Mouse (Mus musculus) liver, postnatal 0 days (tissue): ENCODE data around the gene Cercam. TPM values are rescaled to one million over a fixed set of nuclear protein-coding genes. Genes with fewer than 3 reads are reported as not detected.

Source experiments
- ATAC-seq: fragments of 200-750 bp; cut with Nextera tagmentation; 2 replicates; pipeline ENCODE4 v1.8.0; 2017; ENCODE audit warnings: mild to moderate bottlenecking, moderate library complexity
- DNase-seq: peaks from one replicate; pipeline ENCODE4 v3.0.0-alpha.2; 2016
- H3K27ac ChIP-seq: fragments of 300-500 bp; sonication (generic); 2 replicates; pipeline ENCODE4 v1.5.1; 2014; ENCODE audit warnings: antibody characterized with exemption, moderate library complexity, mild to moderate bottlenecking, low read depth
- H3K27me3 ChIP-seq: fragments of 300-500 bp; sonication (generic); 2 replicates; pipeline ENCODE4 v1.6.1; 2014; ENCODE audit warnings: low read length, control low read depth, mixed read lengths; ENCODE audit not compliant: insufficient read depth
- H3K36me3 ChIP-seq: fragments of 300-500 bp; sonication (generic); replicated peaks from 2 replicates; pipeline ENCODE4 v1.6.1; 2014; ENCODE audit warnings: mild to moderate bottlenecking, control low read depth, low read length, moderate library complexity, mixed read lengths; ENCODE audit not compliant: insufficient read depth
- H3K4me1 ChIP-seq: fragments of 300-500 bp; sonication (generic); 2 replicates; pipeline ENCODE4 v1.6.1; 2014; ENCODE audit warnings: antibody characterized with exemption, mild to moderate bottlenecking, control low read depth; ENCODE audit not compliant: insufficient read depth
- H3K4me2 ChIP-seq: fragments of 300-500 bp; sonication (generic); 2 replicates; pipeline ENCODE4 v1.6.1; 2014; ENCODE audit warnings: low read depth, mild to moderate bottlenecking, low read length, moderate library complexity, mixed read lengths
- H3K4me3 ChIP-seq: fragments of 300-500 bp; sonication (generic); 2 replicates; pipeline ENCODE4 v1.5.1; 2014; ENCODE audit warnings: low read depth, low read length
- H3K9ac ChIP-seq: fragments of 300-500 bp; sonication (generic); replicated peaks from 2 replicates; pipeline ENCODE4 v1.6.1; 2014; ENCODE audit warnings: mild to moderate bottlenecking, moderate library complexity
- H3K9me3 ChIP-seq: fragments of 300-500 bp; sonication (generic); 2 replicates; pipeline ENCODE4 v1.6.1; 2016; ENCODE audit warnings: mild to moderate bottlenecking, control low read depth, low read length, mixed read lengths
- CTCF ChIP-seq: sonication (generic); IDR thresholded peaks from 2 replicates; pipeline ENCODE4 v1.5.1; 2016; ENCODE audit warnings: antibody characterized with exemption, low read depth
- EP300 ChIP-seq: IDR thresholded peaks from 2 replicates; pipeline ENCODE4 v1.6.1; 2016; ENCODE audit warnings: antibody characterized with exemption, low read depth, mild to moderate bottlenecking
- WGBS: fragments of 180-500 bp; shearing (Covaris S2); extraction: QIAGEN DNeasy Blood & Tissue Kit; methylation state at CpG from one replicate; pipeline ENCODE4 v1.1.7; 2014; ENCODE audit not compliant: insufficient replicate concordance; 5-methylcytosine and 5-hydroxymethylcytosine counted together
- polyA plus RNA-seq: library from polyadenylated mRNA; unstranded; fragments of >200 nt; fragmentation: Nextera tagmentation; extraction: Ambion mirVana; gene quantifications from 2 replicates; pipeline ENCODE4 v1.2.1, GENCODE M21; 2015

Cercam gene
- polyA plus RNA-seq, 1 experiment from 2014 or later, result 9.0 TPM

DNA sequence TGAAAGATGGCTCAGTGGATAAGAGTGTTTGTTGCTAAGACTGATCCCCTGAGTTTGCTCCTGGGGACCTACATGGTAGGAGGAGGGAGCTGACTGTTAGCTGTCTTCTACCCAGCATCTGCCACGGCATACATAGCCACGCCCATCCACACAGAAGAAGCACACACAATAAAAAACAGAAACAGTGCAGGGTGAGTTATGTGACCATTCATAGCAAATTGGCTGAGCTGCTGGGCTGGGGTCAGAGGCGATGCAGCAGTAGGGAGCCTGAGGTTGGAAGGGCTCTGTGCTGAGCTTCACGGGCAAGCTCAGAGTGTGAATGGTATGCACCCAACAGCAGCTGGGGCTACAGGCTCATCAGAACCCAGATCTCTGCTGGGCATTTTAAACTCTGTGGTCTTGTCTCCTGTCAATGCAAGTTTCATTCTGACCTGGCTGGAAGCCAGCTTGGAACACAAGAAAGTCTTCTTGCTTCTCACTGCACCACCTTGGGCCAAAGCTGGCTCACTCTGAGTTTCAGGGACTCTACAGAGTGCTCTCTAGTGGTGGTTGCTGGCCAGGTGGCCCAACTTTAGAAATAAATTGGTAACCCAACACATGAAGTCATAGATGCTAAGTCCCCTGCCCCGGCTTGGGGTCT lies 19.0 kb upstream of the Cercam start:
- Histone ChIP-seq H3K9me3 (no peaks in the 10 kb centered on the region), H3K4me3 (no peak overlapping the region), H3K27ac (no peak overlapping the region), H3K9ac (no peak overlapping the region), H3K4me2 (no peak overlapping the region), H3K27me3 (peaks cover 10% of the 10 kb centered on the region; the same call in 1 of the 2 replicates), H3K36me3 (no peaks in the 10 kb centered on the region), H3K4me1 (peaks cover 2% of the 10 kb centered on the region)
- ATAC-seq (no peak), DNase-seq (no peak)
- TF ChIP-seq CTCF (no peak), EP300 (no peak)
- WGBS, result 48% methylated on average over 5 of the region's 5 CpGs

DNA sequence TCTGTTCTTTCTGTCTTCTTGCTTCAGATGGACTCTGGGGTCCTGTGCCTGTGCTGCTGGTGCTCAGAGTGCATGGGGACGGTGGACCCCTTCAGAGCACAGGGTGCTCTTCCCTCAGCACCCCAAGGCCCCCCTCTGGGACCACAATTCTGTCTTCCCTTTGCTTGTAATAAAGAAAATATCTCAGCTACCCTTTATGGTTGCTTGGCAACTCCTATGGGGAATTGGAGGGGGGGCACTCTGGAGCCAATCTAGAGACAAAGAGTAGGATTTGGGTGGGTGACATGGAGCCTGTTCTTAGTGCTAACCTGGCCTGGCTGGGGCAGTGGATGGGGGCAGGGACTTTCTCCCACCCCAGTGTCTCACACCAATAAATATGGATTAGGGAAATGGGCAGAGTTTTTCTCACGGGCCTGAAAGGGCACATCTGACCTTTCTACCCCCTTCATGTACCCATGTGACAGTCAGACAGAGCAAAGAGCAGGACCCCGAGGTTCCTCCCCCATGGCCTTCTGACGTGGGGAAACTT lies 15.9 kb upstream of the Cercam start:
- Histone ChIP-seq H3K27ac (no peak overlapping the region), H3K36me3 (no peaks in the 10 kb centered on the region), H3K9me3 (no peaks in the 10 kb centered on the region), H3K4me1 (no peaks in the 10 kb centered on the region), H3K4me2 (no peak overlapping the region), H3K27me3 (peaks cover 4% of the 10 kb centered on the region; the same call in 1 of the 2 replicates), H3K9ac (no peak overlapping the region), H3K4me3 (no peak overlapping the region)
- WGBS, result 44% methylated on average over 4 of the region's 4 CpGs
- ATAC-seq, result no peak
- no peak for TF ChIP-seq CTCF
- TF ChIP-seq EP300, result no peak
- DNase-seq, result no peak

DNA sequence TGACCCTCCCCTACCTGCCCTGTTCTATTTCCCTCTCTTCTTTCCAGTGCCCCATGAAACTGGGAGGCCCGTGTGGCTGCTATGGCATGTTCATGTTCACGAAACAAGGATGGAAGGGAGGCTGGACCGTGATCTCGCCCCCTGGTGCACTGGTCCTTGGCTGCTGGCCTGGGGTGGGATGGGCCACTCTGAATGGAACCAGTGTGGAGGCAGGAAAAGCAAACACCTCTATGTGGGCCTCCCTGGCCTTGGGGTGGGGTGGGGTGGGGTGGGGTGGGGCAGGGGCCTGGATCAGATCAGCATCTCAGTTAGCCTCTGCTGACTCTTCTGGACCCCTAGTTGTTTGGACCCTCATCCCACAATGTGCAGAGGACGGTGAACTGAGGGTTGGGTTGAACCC lies 15.2 kb upstream of the Cercam start:
- ATAC-seq (no peak), DNase-seq (no peak)
- no peak overlapping the region for H3K4me3 ChIP-seq
- H3K27me3 ChIP-seq, result peaks cover 4% of the 10 kb centered on the region; the same call in 1 of the 2 replicates
- 71% methylated on average over 5 of the region's 5 CpGs for WGBS
- no peaks in the 10 kb centered on the region for H3K36me3 ChIP-seq
- H3K4me2 ChIP-seq, result no peak overlapping the region
- H3K4me1 ChIP-seq, result no peaks in the 10 kb centered on the region
- H3K9me3 ChIP-seq, result no peaks in the 10 kb centered on the region
- no peak overlapping the region for H3K9ac ChIP-seq
- no peak overlapping the region for H3K27ac ChIP-seq
- TF ChIP-seq EP300 (no peak), CTCF (no peak)

DNA sequence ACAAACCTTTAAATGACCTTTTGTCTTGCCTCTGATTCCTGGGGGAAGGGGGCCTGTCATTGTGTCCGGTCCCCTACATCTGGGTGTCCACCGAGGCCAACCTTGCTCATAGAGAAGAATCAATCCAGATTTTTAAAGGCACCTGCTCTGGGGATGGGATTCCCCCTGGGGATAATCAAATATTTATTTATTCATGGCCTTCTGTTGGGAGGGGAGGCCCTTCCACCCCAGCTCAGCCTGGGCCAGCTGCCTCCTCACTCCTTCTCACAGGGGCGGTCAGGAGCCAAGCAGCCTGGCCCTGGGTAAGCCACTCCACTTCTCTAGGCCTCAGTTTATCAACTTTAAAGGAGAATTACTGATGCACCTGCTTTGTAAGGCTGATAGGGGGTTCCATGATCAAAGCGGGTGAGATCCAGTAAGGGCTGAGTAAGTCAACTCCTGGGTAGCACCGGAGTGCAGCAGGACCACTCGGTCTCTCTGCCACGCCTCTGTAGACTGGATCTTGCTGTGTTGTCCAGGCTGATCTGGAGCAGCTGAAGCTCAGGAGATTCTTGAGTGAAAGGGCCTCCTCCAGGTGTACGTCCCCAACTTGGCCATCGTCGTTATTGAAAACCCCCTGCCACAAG lies 13.3 kb upstream of the Cercam start:
- ATAC-seq (no peak), DNase-seq (no peak)
- Histone ChIP-seq H3K9ac (no peak overlapping the region), H3K4me2 (no peak overlapping the region), H3K27ac (no peak overlapping the region), H3K4me3 (no peak overlapping the region), H3K4me1 (no peaks in the 10 kb centered on the region), H3K36me3 (no peaks in the 10 kb centered on the region), H3K27me3 (peaks cover 4% of the 10 kb centered on the region; the same call in 1 of the 2 replicates), H3K9me3 (no peaks in the 10 kb centered on the region)
- TF ChIP-seq EP300 (no peak), CTCF (no peak)
- 77% methylated on average over 10 of the region's 10 CpGs for WGBS

GRCm38 (mm10) chr2:29856451-29857260 lies 12.3 kb upstream of the Cercam start:
- ATAC-seq, result no peak
- WGBS, result 36% methylated on average over 19 of the region's 19 CpGs
- Histone ChIP-seq H3K9me3 (no peaks in the 10 kb centered on the region), H3K27ac (no peak overlapping the region), H3K36me3 (no peaks in the 10 kb centered on the region), H3K4me1 (no peaks in the 10 kb centered on the region), H3K4me3 (no peak overlapping the region), H3K9ac (no peak overlapping the region), H3K4me2 (no peak overlapping the region), H3K27me3 (peaks cover 4% of the 10 kb centered on the region; the same call in 1 of the 2 replicates)
- DNase-seq, result no peak
- TF ChIP-seq CTCF, result no peak
- TF ChIP-seq EP300, result no peak

DNA sequence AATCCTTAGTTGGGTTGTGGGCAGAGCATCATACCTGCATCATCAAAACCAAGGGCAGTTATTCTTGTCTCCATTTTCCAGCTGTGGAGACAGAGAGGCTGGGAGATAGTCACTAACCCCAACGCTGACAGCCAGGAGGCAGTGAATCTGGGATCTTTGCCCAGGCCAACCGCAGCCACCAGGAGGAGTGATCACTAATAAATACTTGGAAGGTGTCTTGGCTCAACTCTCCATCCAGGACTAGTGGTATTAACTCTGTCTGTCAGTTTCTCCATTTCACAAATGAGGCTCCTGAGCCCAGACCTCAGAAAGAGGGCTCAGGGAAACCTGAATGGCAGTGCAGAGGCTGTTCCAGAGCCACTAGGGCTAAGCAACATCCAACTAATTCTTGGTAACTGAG lies 11.6 kb upstream of the Cercam start:
- Histone ChIP-seq H3K9ac (no peak overlapping the region), H3K9me3 (no peaks in the 10 kb centered on the region), H3K4me1 (no peaks in the 10 kb centered on the region), H3K4me2 (no peak overlapping the region), H3K27me3 (peaks cover 4% of the 10 kb centered on the region; the same call in 1 of the 2 replicates), H3K36me3 (no peaks in the 10 kb centered on the region), H3K27ac (no peak overlapping the region), H3K4me3 (no peak overlapping the region)
- ATAC-seq (no peak), DNase-seq (no peak)
- 51% methylated on average over 2 of the region's 2 CpGs for WGBS
- no peak for TF ChIP-seq EP300
- TF ChIP-seq CTCF, result no peak
